Mouse (Mus musculus): ENCODE measurements at regions not wholly inside any gene's neighbourhood (a gene's known extent, or its start where the extent isn't known, plus 50 kb on each side); places are given as distances from the start of the nearest gene placed in this dataset.

DNA sequence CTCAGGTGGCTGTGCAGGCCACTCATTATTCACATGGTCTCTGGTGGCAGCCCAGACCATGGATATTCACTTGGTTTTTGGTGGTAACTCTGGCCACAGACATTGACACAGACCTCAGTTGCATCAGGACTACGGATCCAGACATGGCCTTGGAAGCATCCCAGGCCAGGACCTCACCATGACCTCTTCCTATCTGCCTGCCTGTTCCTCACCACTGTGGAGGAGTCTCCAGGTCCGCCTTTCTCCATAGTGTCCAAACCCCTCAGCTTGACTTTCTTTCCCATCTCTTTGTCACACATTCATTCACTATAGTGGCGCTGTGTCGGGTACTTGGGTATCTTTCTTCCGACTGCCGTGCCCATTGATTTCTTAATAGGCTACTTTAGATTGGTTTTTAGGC is 74.1 kb upstream of the Adra2c start:
- H3K27me3 ChIP-seq (ENCODE audit: control insufficient read depth in 1 of 2, insufficient read depth in 2 of 2, low read length in 2 of 2): no peaks in the 10 kb centered on the region
- no peak overlapping the region for H3K9ac ChIP-seq (ENCODE audit: control insufficient read depth, low read depth, low read length, poor library complexity, severe bottlenecking)
- H3K9me3 ChIP-seq (replicated peaks; ENCODE audit: insufficient read depth, low read length): no peaks in the 10 kb centered on the region
- H3K36me3 ChIP-seq (ENCODE audit: control insufficient read depth in 1 of 2, insufficient read depth in 2 of 2, low read length in 2 of 2): no peaks in the 10 kb centered on the region
- no peak overlapping the region for H3K27ac ChIP-seq (ENCODE audit: control insufficient read depth, low read depth, low read length)
- no peaks in the 10 kb centered on the region for H3K79me2 ChIP-seq (ENCODE audit: control insufficient read depth, insufficient read depth, low read length, poor library complexity)
- DNase-seq (ENCODE audit: low read depth, low spot score): no peak
- no peaks in the 10 kb centered on the region for H3K4me1 ChIP-seq (ENCODE audit: control insufficient read depth in 1 of 2, insufficient read depth in 2 of 2, low read length in 2 of 2)
- TF ChIP-seq POLR2AphosphoS2 (IDR thresholded peaks at IDR 0.05; ENCODE audit: low read length) (no peak), ZNF384 (IDR thresholded peaks at IDR 0.05; ENCODE audit: low read depth, low read length) (no peak), ZMIZ1 (IDR thresholded peaks at IDR 0.05; ENCODE audit: low read depth, low read length) (no peak), ZKSCAN1 (IDR thresholded peaks at IDR 0.05; ENCODE audit: low read depth, low read length) (no peak)
- no peak overlapping the region for H3K4me3 ChIP-seq (ENCODE audit: control insufficient read depth in 1 of 2, insufficient read depth in 1 of 2, low read depth in 2 of 2, low read length in 2 of 2)

DNA sequence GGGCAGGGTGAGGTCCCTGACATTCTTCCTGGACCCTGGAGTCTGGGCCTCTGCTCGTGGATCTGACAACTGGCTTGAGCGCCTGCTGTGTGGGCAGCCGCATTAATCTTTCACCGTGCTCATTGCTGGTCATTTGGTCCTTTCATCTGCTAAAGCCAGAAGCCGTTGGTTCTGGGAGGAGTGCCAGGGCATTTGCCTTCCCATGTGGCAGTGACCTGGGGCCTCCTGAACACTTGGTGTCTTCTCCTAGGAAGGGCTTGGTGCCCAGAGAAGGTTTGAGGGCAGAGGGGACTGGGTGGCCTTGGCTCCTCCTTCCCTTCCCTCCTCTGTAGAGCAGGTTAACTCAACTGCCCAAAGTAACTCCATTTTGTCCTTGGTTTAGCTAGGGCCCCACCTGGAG is 79.7 kb upstream of the Adra2c start:
- no peak overlapping the region for H3K9ac ChIP-seq (ENCODE audit: control insufficient read depth, low read depth, low read length, poor library complexity, severe bottlenecking)
- H3K4me3 ChIP-seq (ENCODE audit: control insufficient read depth in 1 of 2, insufficient read depth in 1 of 2, low read depth in 2 of 2, low read length in 2 of 2): no peak overlapping the region
- no peaks in the 10 kb centered on the region for H3K4me1 ChIP-seq (ENCODE audit: control insufficient read depth in 1 of 2, insufficient read depth in 2 of 2, low read length in 2 of 2)
- no peaks in the 10 kb centered on the region for H3K27me3 ChIP-seq (ENCODE audit: control insufficient read depth in 1 of 2, insufficient read depth in 2 of 2, low read length in 2 of 2)
- no peaks in the 10 kb centered on the region for H3K36me3 ChIP-seq (ENCODE audit: control insufficient read depth in 1 of 2, insufficient read depth in 2 of 2, low read length in 2 of 2)
- no peaks in the 10 kb centered on the region for H3K79me2 ChIP-seq (ENCODE audit: control insufficient read depth, insufficient read depth, low read length, poor library complexity)
- no peaks in the 10 kb centered on the region for H3K9me3 ChIP-seq (replicated peaks; ENCODE audit: insufficient read depth, low read length)
- no peak overlapping the region for H3K27ac ChIP-seq (ENCODE audit: control insufficient read depth, low read depth, low read length)
- TF ChIP-seq USF1 (IDR thresholded peaks at IDR 0.05; ENCODE audit: low read depth, low read length) (no peak), RCOR1 (IDR thresholded peaks at IDR 0.05; ENCODE audit: low read depth, low read length) (no peak), UBTF (IDR thresholded peaks at IDR 0.05; ENCODE audit: borderline replicate concordance, insufficient read depth, low read depth, low read length) (no peak), MYB (IDR thresholded peaks at IDR 0.05; ENCODE audit: low read depth, low read length) (no peak), NELFE (IDR thresholded peaks at IDR 0.05; ENCODE audit: low read depth, low read length) (no peak), MAFK (IDR thresholded peaks at IDR 0.05; ENCODE audit: borderline replicate concordance, low read depth, low read length) (no peak), ZMIZ1 (IDR thresholded peaks at IDR 0.05; ENCODE audit: low read depth, low read length) (no peak), SMC3 (IDR thresholded peaks at IDR 0.05; ENCODE audit: low read depth, low read length) (no peak), BHLHE40 (IDR thresholded peaks at IDR 0.05; ENCODE audit: borderline replicate concordance, low read depth, low read length) (no peak), MYC (IDR thresholded peaks at IDR 0.05; ENCODE audit: low read depth, low read length) (no peak), ZKSCAN1 (IDR thresholded peaks at IDR 0.05; ENCODE audit: low read depth, low read length) (no peak), POLR2A (IDR thresholded peaks at IDR 0.05; ENCODE audit: control insufficient read depth in 1 of 2, insufficient read depth in 1 of 2, low read depth in 1 of 2, low read length in 2 of 2, poor library complexity in 1 of 2) (no peak), NRF1 (IDR thresholded peaks at IDR 0.05; ENCODE audit: insufficient read depth, low read depth, low read length, poor library complexity, severe bottlenecking) (no peak), ETS1 (IDR thresholded peaks at IDR 0.05; ENCODE audit: low read depth, low read length) (no peak), CHD1 (IDR thresholded peaks at IDR 0.05; ENCODE audit: low read depth, low read length) (no peak), SIN3A (IDR thresholded peaks at IDR 0.05; ENCODE audit: low read length) (no peak)
- no peak for DNase-seq (ENCODE audit: low read depth, low spot score)

Data from MEL (cell line).